Comparison of ENCODE assay signal across 9 mouse cellular contexts in the genomic region with DNA sequence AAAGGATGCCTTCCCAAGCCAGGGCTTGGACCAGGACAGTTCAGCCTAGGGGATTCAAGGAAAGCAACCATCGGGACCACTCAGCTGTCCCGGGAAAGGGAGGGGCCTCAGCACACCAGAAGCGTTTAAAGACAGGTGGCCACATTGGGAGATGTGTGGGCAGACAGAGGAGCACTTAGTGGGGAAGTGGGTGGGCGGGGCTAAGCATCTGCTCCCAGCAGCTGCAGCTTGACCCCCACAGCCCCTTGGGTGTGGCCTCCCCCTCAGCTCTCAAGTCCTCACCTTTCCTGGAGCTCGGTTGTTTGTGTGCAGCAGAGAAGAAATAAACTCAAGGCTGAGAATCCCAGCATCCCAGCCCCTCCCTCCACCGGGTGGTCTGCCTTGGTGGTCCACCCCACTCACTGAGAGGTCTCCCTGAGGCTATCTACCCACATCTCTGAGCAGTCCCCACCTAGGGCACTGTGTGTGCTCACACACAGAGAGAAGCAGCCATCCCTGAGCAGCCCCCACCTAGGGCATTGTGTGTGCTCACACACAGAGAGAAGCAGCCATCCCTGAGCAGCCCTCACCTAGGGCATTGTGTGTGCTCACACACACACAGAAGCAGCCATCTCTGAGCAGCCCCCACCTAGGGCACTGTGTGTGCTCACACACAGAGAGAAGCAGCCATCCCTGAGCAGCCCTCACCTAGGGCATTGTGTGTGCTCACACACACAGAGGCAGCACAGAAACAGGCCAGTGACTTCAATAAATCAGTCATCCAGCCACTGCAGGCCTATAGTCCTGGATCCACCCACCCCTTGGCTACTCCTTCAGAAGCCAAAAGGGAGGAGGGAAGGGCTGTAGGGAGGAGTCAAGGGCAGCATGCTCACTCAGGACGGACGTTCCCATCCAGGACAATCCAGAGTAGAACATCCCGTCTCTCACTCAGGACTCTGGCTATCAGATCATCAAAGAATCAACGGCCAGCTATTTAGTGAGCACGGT.
DNase-seq lines count a peak whose midpoint lies in the region; ATAC-seq and TF ChIP-seq lines count a peak whose summit lies in the region.
"Had no signal": no experiment of that assay in that cellular context is flagged by ENCODE, and none has a peak within 500 bp of the region (broad histone marks: within the 10 kb centered on the region; RNA-seq: fewer than 3 reads in every experiment).

No protein-coding gene starts in this region.

- peak overlapping the region; percentile 77 for H3K27ac ChIP-seq in embryonic facial prominence, embryonic 15.5 days (replicated peaks)
- peak overlapping the region; percentile 64 for H3K27ac ChIP-seq in kidney, postnatal 0 days
- peak overlapping the region; percentile 79 for H3K27ac ChIP-seq in neural tube, embryonic 11.5 days (ENCODE audit: low read depth, low read length)
- H3K27ac ChIP-seq: heart, adult 2 months had no signal

- DNase-seq in heart, adult 18-20 months: peak; percentile 51 to 69
- no peak for DNase-seq in heart, postnatal 14 days
- DNase-seq in kidney, postnatal 0 days (ENCODE audit: low spot score): peak; percentile 90
- peak; percentile 54 for DNase-seq in neural tube, embryonic 11.5 days (ENCODE audit: low spot score)
- no peak for DNase-seq in thymus, postnatal 4 days
- DNase-seq in cerebellum, adult 9-11 months: no peak
- no peak for DNase-seq in left cerebral cortex, adult 8-10 months (ENCODE audit: low spot score in 2 of 2)

- no peak overlapping the region for H3K4me3 ChIP-seq in embryonic facial prominence, embryonic 15.5 days (replicated peaks)
- H3K4me3 ChIP-seq in kidney, postnatal 0 days (replicated peaks; ENCODE audit: low read depth, low read length): no peak overlapping the region
- no peak overlapping the region for H3K4me3 ChIP-seq in neural tube, embryonic 11.5 days (ENCODE audit: low read depth, low read length)
- H3K4me3 ChIP-seq: heart, adult 2 months had no signal

- no peaks in the 10 kb centered on the region for H3K27me3 ChIP-seq in embryonic facial prominence, embryonic 15.5 days
- H3K27me3 ChIP-seq in kidney, postnatal 0 days (ENCODE audit: insufficient read depth, low read length): no peaks in the 10 kb centered on the region
- no peaks in the 10 kb centered on the region for H3K27me3 ChIP-seq in neural tube, embryonic 11.5 days (ENCODE audit: control insufficient read depth, insufficient read depth, low read length)

- intact Hi-C loops in heart, postnatal 14 days (cut with DNase I): no loop called here

- ATAC-seq in embryonic facial prominence, embryonic 15.5 days (ENCODE audit: insufficient number of reproducible peaks, low FRiP score, low TSS enrichment, low read depth): peak; percentile 16; the same call in 1 of the 2 replicates
- peak; percentile 60 for ATAC-seq in kidney, postnatal 0 days (replicated peaks; ENCODE audit: low FRiP score, low read depth)
- peak; percentile 60 for ATAC-seq in neural tube, embryonic 11.5 days (ENCODE audit: insufficient read depth, low FRiP score, low TSS enrichment)

- WGBS in embryonic facial prominence, embryonic 15.5 days: 23% methylated on average over 11 of the region's 11 CpGs
- WGBS in kidney, postnatal 0 days: 8% methylated on average over 11 of the region's 11 CpGs
- WGBS in neural tube, embryonic 11.5 days: 20% methylated on average over 11 of the region's 11 CpGs

- no peaks in the 10 kb centered on the region for H3K36me3 ChIP-seq in embryonic facial prominence, embryonic 15.5 days
- H3K36me3 ChIP-seq in kidney, postnatal 0 days (ENCODE audit: insufficient read depth, low read length): no peaks in the 10 kb centered on the region
- no peaks in the 10 kb centered on the region for H3K36me3 ChIP-seq in neural tube, embryonic 11.5 days (ENCODE audit: control insufficient read depth, insufficient read depth, low read length)

- H3K9ac ChIP-seq in embryonic facial prominence, embryonic 15.5 days: no peak overlapping the region
- H3K9ac ChIP-seq in kidney, postnatal 0 days (ENCODE audit: low read depth, low read length): no peak overlapping the region
- peak overlapping the region; percentile 39 for H3K9ac ChIP-seq in neural tube, embryonic 11.5 days (ENCODE audit: low read length)

- no peak for TF ChIP-seq CTCF in kidney, postnatal 0 days (IDR thresholded peaks at IDR 0.05; ENCODE audit: low read depth)

- no peak overlapping the region for H3K4me2 ChIP-seq in embryonic facial prominence, embryonic 15.5 days (replicated peaks)
- no peak overlapping the region for H3K4me2 ChIP-seq in kidney, postnatal 0 days (ENCODE audit: low read length)
- H3K4me2 ChIP-seq in neural tube, embryonic 11.5 days (ENCODE audit: low read depth): no peak overlapping the region

- H3K9me3 ChIP-seq in embryonic facial prominence, embryonic 15.5 days (replicated peaks): no peaks in the 10 kb centered on the region
- H3K9me3 ChIP-seq in kidney, postnatal 0 days (replicated peaks; ENCODE audit: low read length): no peaks in the 10 kb centered on the region
- H3K9me3 ChIP-seq in neural tube, embryonic 11.5 days (ENCODE audit: control insufficient read depth, low read length): no peaks in the 10 kb centered on the region

- H3K4me1 ChIP-seq in embryonic facial prominence, embryonic 15.5 days: peaks cover 76% of the 10 kb centered on the region
- H3K4me1 ChIP-seq in kidney, postnatal 0 days (replicated peaks; ENCODE audit: insufficient read depth, low read length): peaks cover 34% of the 10 kb centered on the region
- peaks cover 21% of the 10 kb centered on the region for H3K4me1 ChIP-seq in neural tube, embryonic 11.5 days (ENCODE audit: control insufficient read depth, insufficient read depth, low read length)

Comparison
In these comparisons a context has a peak if more than half of its experiments do, and no peak if none do; other contexts are left out.
1. DNase-seq: peak in heart, adult 18-20 months (2 of 2), kidney, postnatal 0 days (single experiment) and neural tube, embryonic 11.5 days (single experiment); none in heart, postnatal 14 days (0 of 2), thymus, postnatal 4 days (single experiment), cerebellum, adult 9-11 months (single experiment) and left cerebral cortex, adult 8-10 months (0 of 2).
2. Peak in every context shown above with its lines, with median percentiles within 50 percentile points of each other: ATAC-seq and H3K27ac ChIP-seq.